Mouse (Mus musculus) embryonic facial prominence, embryonic 13.5 days (tissue): ENCODE data around the gene Eif1ad. TPM values are rescaled to one million over a fixed set of nuclear protein-coding genes. Genes with fewer than 3 reads are reported as not detected.
A peak's percentile ranks its signal among the peaks of the same experiment; 100 is the strongest.
"Not testable (repeated sequence)": the region's sequence is repeated elsewhere in the genome, so short reads cannot be mapped to it uniquely, and the experiment has no call there.

ENCODE experiments used
- ATAC-seq: fragments of 200-750 bp; cut with Nextera tagmentation; 2 replicates; pipeline ENCODE4 v1.8.0; 2017; ENCODE audit warnings: low read depth; ENCODE audit not compliant: insufficient number of reproducible peaks, insufficient read depth, low FRiP score, low TSS enrichment
- H3K27ac ChIP-seq: fragments of 300-500 bp; sonication (generic); 2 replicates; pipeline ENCODE4 v1.5.1; 2015; ENCODE audit warnings: moderate library complexity, mild to moderate bottlenecking, inconsistent platforms
- H3K27me3 ChIP-seq: fragments of 300-500 bp; sonication (generic); 2 replicates; pipeline ENCODE4 v1.6.1; 2015; ENCODE audit warnings: mild to moderate bottlenecking, inconsistent platforms
- H3K36me3 ChIP-seq: fragments of 300-500 bp; sonication (generic); 2 replicates; pipeline ENCODE4 v1.6.1; 2015; ENCODE audit warnings: mild to moderate bottlenecking, inconsistent platforms
- H3K4me1 ChIP-seq: fragments of 300-500 bp; sonication (generic); 2 replicates; pipeline ENCODE4 v1.6.1; 2015; ENCODE audit warnings: inconsistent platforms
- H3K4me2 ChIP-seq: fragments of 300-500 bp; sonication (generic); 2 replicates; pipeline ENCODE4 v1.6.1; 2015; ENCODE audit warnings: moderate library complexity, mild to moderate bottlenecking, inconsistent platforms
- H3K4me3 ChIP-seq: fragments of 300-500 bp; sonication (generic); 2 replicates; pipeline ENCODE4 v1.5.1; 2015; ENCODE audit warnings: mild to moderate bottlenecking, inconsistent platforms
- H3K9ac ChIP-seq: fragments of 300-500 bp; sonication (generic); 2 replicates; pipeline ENCODE4 v1.6.1; 2015; ENCODE audit warnings: mild to moderate bottlenecking, inconsistent platforms
- H3K9me3 ChIP-seq: fragments of 300-500 bp; sonication (generic); 2 replicates; pipeline ENCODE4 v1.6.1; 2016; ENCODE audit warnings: inconsistent platforms
- WGBS: fragments of 180-500 bp; shearing (Covaris S2); methylation state at CpG from one replicate; pipeline ENCODE4 v1.1.7; 2015; ENCODE audit warnings: mixed read lengths; 5-methylcytosine and 5-hydroxymethylcytosine counted together
- polyA plus RNA-seq: library from polyadenylated mRNA; unstranded; fragments of >200 nt; fragmentation: Nextera tagmentation; extraction: Ambion mirVana; gene quantifications from 2 replicates; pipeline ENCODE4 v1.2.1, GENCODE M21; 2015

The Eif1ad gene
- 57.6 and 61.8 TPM in 2 replicates for polyA plus RNA-seq

DNA sequence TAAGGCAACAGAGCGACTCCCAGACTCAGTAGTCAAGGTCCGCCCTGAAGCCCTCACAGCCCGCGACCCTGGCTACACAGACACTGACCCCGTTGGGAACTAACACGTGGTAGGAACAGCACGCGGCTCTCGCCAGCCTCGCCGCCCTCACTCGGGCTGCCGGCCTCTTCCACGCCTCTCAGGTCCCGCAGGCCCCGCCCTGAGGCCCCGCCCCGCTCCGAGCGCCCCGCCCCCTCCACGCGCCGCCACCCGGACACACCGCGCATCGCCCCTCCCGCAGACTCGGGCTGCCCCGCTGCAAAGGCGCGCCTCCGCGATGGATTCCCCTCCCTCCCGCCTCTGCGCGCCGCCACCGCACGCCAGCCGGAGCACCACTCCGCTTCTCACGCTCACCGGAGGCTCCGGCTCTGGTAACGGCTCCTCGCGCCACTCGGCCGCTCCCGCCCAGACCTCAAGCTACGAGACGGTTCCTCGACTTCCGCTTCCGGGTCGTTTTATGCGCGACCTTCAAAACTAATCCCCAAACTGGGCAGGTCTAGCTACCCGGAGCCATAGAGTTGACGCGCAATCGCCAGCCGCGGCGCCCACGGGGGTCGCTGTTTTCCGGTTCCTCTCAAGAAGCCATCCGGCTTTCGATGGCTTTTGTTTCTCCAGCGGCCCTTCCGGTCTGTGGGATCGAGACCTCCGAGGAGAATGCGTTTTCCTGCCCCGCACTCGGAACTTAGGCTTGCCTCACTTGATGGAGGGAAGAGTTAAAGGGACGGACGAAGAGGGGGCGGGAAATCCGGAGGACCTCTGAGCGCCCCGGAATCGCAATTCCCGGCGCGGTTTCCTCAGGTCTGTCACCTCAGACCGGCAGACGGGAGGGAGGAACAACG, at the start of gene Eif1ad:
Gene Eif1ad (plus strand): TSS at position 567 of the 878 bp plus-strand sequence.
- H3K9me3 ChIP-seq, result no peaks in the 10 kb centered on the region
- peak within 1 kb of the TSS; percentile 97 for H3K27ac ChIP-seq
- ATAC-seq, result peak; percentile 91
- peaks cover 55% of the 10 kb centered on the region for H3K36me3 ChIP-seq
- peak within 1 kb of the TSS; percentile 97 for H3K4me3 ChIP-seq
- H3K9ac ChIP-seq, result peak within 1 kb of the TSS; percentile 89
- peak within 1 kb of the TSS; percentile 87 for H3K4me2 ChIP-seq
- peaks cover 19% of the 10 kb centered on the region for H3K4me1 ChIP-seq
- under 1% methylated on average over 87 of the region's 92 CpGs for WGBS
- H3K27me3 ChIP-seq, result no peaks in the 10 kb centered on the region

DNA sequence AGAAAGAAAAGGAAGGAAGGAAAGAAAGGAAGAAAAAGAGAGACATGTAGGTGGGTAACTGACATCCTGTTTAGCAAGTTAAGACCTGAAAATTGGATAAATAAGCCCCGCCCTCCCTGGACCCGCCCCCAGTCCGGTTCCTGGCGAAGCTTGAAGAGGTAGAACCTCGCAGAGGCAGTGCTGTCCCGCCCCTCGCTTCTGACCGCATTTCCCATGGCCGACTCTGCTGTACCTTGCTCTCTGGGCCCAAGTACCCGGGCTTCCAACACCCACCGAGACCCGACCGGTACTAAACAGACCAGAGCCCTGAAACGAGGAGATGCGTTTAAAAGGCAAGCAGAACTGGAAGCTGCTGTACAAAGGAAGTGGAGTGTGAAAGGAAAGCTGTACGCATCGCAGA, 42.7 kb upstream of the Eif1ad start:
- 64% methylated on average over 17 of the region's 17 CpGs for WGBS
- Histone ChIP-seq H3K4me1 (no peaks in the 10 kb centered on the region), H3K9me3 (no peaks in the 10 kb centered on the region), H3K27me3 (no peaks in the 10 kb centered on the region), H3K27ac (no peak overlapping the region), H3K36me3 (no peaks in the 10 kb centered on the region), H3K4me2 (no peak overlapping the region), H3K4me3 (no peak overlapping the region), H3K9ac (no peak overlapping the region)
- ATAC-seq, result no peak

DNA sequence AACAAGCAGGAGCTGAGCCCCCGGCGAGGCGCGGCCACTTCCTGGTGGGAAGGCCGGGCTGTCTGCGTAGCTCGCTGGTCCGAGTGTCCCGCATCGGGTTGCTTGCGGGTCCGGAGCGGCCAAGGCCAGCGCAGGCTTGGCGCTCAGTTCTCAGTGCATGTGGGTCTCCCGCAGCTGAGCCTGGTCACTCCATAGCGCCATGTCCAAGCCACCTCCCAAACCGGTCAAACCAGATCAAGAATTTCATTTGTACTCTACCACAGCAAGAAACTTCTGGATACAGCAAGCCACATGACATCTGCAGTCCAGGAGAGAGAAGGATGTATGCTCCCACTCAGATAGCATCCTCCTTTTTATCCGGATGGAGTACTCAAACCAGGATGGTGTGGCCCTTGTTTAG, 38.6 kb upstream of the Eif1ad start:
- Histone ChIP-seq H3K9me3 (no peaks in the 10 kb centered on the region), H3K9ac (peak overlapping the region; percentile 49; the same call in 1 of the 2 replicates), H3K4me3 (no peak overlapping the region), H3K27me3 (no peaks in the 10 kb centered on the region), H3K27ac (no peak overlapping the region), H3K4me1 (no peaks in the 10 kb centered on the region), H3K36me3 (no peaks in the 10 kb centered on the region), H3K4me2 (no peak overlapping the region)
- 63% methylated on average over 19 of the region's 19 CpGs for WGBS
- no peak for ATAC-seq

DNA sequence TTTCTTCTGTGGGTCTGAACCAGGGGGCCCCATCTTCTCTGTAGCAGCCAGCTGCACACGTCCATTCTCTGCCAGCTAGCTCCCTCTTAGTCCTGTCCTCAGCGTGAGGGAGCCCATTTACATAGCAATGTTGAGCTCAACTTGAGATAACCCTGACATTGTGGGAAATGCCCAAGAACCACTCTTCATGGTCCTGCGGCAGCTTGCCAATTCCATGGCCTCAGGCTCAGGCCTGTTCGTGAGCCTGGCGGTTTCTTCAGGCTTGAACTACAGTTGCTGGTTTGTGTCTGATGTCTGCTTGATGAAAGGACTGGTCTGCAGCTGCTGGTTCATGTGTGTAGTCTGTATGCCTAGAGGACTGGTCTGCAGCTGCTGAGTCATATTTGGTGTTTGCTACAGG, 31.8 kb upstream of the Eif1ad start:
- no peak for ATAC-seq
- no peak overlapping the region for H3K9ac ChIP-seq
- H3K9me3 ChIP-seq, result no peaks in the 10 kb centered on the region
- no peaks in the 10 kb centered on the region for H3K27me3 ChIP-seq
- 61% methylated on average over 5 of the region's 5 CpGs for WGBS
- no peak overlapping the region for H3K4me3 ChIP-seq
- no peaks in the 10 kb centered on the region for H3K36me3 ChIP-seq
- no peak overlapping the region for H3K27ac ChIP-seq
- no peak overlapping the region for H3K4me2 ChIP-seq
- no peaks in the 10 kb centered on the region for H3K4me1 ChIP-seq

DNA sequence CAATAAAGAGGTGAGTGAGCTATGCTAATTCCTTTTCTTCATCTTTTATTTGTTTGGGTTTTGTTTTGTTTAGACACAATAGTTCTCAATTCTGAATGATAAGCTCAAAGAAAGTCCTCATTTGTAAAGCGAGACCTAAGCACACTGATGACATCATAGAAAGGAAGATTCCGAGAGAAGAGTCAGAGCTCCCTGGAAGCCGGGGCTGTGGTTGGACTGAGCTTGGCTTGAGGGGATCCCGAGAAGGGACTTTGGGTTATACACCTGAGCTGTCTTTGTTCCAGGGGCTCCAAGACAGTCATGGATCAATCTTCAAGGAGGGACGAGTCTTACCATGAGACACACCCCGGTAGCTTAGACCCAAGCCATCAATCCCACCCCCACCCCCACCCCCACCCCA, 31.1 kb upstream of the Eif1ad start, which contains the start of gene Catsper1:
Gene Catsper1 (plus strand): TSS at position 301 of the 400 bp plus-strand sequence.
- Histone ChIP-seq H3K4me3 (no peak within 1 kb of the TSS), H3K27me3 (no peaks in the 10 kb centered on the region), H3K9ac (no peak within 1 kb of the TSS), H3K36me3 (no peaks in the 10 kb centered on the region), H3K4me1 (no peaks in the 10 kb centered on the region), H3K27ac (no peak within 1 kb of the TSS), H3K9me3 (no peaks in the 10 kb centered on the region), H3K4me2 (no peak within 1 kb of the TSS)
- no peak for ATAC-seq
- WGBS, result 96% methylated on average over 6 of the region's 6 CpGs

DNA sequence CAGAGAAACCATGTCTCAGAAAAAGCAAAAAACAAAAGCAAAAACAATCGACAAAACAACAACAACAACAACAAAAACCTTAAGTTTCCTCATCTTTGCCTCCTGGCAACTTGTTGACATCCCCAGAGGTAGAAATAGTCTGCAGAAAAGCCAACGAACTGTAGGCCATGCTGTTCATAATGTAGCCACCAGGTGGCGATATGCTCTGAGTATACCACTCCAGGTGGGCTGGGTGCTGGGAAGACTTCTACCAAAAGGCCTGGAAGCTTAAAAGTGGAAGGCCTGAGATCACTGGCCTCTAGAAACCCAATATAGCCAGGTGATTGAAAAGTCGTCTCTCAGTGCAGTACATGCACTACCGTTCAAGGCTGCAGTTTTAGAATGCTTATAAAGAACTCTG, 28.6 kb upstream of the Eif1ad start:
- Histone ChIP-seq H3K4me3 (no peak overlapping the region), H3K4me1 (no peaks in the 10 kb centered on the region), H3K4me2 (no peak overlapping the region), H3K27ac (no peak overlapping the region), H3K9ac (no peak overlapping the region), H3K36me3 (no peaks in the 10 kb centered on the region), H3K27me3 (no peaks in the 10 kb centered on the region), H3K9me3 (no peaks in the 10 kb centered on the region)
- WGBS, result 19% methylated on average over 5 of the region's 5 CpGs
- ATAC-seq, result no peak

DNA sequence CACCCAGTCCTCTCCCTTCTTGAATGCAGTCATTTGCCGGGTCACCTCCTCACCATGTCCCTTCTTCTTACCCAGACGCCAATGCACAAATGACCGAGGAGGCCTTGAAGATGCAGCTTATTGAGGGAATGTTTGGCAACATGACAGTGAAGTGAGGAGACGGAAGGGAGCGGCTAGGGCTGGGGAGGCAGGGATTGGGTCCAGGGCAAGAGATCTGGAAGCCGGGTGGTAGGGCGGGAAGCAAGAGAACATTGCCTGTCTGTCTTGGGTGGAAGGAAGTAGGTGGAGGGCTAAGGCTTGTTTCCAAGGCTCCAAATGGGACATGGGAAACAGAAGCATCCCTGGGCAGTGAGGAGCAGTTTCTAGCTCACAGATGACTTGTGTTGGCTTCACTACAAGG, 25.2 kb upstream of the Eif1ad start:
- Histone ChIP-seq H3K36me3 (no peaks in the 10 kb centered on the region), H3K9ac (no peak overlapping the region), H3K4me3 (no peak overlapping the region), H3K4me2 (no peak overlapping the region), H3K4me1 (no peaks in the 10 kb centered on the region), H3K27ac (no peak overlapping the region), H3K27me3 (no peaks in the 10 kb centered on the region), H3K9me3 (no peaks in the 10 kb centered on the region)
- WGBS, result 89% methylated on average over 7 of the region's 7 CpGs
- ATAC-seq, result no peak

DNA sequence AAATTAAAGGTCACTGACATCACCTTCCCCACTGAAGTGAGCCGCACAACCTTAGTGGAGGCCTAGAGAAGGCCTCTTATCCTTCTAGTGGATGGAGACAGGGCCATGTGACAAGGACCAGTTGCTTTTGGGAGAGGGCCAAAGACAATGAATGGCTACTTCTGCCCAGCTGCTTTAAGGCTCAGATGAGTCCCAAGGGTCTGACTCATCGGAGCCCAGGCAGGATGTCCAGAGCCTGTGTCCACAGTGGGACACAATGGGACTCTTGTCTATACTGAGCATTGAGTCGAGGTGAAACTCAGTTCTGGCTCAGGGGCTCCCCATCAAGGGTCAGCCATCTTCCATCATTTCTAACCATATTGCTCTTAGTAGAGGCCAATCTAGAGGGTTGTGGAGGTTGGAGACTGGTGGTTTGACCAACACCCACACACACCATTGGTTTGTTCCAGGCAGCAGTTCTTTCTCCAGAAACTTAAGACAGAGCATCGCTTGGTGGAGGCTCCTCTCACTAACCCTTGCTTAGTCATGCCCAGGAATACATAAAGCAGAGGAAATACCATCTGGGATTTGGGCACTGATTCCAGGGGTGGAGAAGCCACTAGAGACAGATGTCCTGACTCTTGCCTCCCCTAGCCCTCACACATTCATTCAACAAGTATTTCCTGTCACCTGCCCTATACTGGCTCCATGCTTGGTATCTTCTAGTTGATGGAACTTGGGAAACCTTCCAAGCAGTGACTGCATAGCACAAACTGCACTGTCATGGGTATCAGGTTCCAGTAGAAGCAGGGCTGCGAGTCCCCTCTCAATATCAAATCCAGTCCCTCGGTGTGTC, 21.0 kb upstream of the Eif1ad start:
- no peak for ATAC-seq
- Histone ChIP-seq H3K27ac (no peak overlapping the region), H3K36me3 (no peaks in the 10 kb centered on the region), H3K4me3 (no peak overlapping the region), H3K4me2 (no peak overlapping the region), H3K9me3 (no peaks in the 10 kb centered on the region), H3K27me3 (peaks cover 12% of the 10 kb centered on the region), H3K9ac (no peak overlapping the region), H3K4me1 (peaks cover 6% of the 10 kb centered on the region; the same call in 1 of the 2 replicates)
- 58% methylated on average over 6 of the region's 6 CpGs for WGBS

DNA sequence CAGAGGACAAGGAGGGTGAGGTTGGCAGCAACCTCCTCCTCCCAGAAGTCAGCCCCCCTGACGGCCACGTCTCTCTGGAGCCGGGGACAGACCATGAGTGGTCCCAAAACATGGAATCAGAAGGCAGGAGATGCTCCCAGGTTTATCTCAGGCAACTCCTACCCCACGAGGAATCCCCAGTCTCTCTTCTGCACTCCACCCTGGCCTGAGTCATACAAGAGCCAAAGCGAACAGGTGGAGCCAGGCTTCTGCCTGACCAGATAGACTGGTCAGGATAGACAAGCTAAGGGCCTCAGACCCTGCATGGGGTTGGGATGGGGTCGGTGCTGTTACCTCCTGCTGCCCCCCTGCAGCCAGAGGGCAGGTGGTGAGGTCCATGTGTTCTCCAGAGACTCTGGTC, 18.5 kb upstream of the Eif1ad start:
- Histone ChIP-seq H3K4me1 (peaks cover 6% of the 10 kb centered on the region; the same call in 1 of the 2 replicates), H3K27ac (no peak overlapping the region), H3K36me3 (no peaks in the 10 kb centered on the region), H3K4me3 (no peak overlapping the region), H3K4me2 (no peak overlapping the region), H3K9ac (no peak overlapping the region), H3K9me3 (no peaks in the 10 kb centered on the region), H3K27me3 (peaks cover 12% of the 10 kb centered on the region)
- WGBS, result 72% methylated on average over 6 of the region's 6 CpGs
- no peak for ATAC-seq

DNA sequence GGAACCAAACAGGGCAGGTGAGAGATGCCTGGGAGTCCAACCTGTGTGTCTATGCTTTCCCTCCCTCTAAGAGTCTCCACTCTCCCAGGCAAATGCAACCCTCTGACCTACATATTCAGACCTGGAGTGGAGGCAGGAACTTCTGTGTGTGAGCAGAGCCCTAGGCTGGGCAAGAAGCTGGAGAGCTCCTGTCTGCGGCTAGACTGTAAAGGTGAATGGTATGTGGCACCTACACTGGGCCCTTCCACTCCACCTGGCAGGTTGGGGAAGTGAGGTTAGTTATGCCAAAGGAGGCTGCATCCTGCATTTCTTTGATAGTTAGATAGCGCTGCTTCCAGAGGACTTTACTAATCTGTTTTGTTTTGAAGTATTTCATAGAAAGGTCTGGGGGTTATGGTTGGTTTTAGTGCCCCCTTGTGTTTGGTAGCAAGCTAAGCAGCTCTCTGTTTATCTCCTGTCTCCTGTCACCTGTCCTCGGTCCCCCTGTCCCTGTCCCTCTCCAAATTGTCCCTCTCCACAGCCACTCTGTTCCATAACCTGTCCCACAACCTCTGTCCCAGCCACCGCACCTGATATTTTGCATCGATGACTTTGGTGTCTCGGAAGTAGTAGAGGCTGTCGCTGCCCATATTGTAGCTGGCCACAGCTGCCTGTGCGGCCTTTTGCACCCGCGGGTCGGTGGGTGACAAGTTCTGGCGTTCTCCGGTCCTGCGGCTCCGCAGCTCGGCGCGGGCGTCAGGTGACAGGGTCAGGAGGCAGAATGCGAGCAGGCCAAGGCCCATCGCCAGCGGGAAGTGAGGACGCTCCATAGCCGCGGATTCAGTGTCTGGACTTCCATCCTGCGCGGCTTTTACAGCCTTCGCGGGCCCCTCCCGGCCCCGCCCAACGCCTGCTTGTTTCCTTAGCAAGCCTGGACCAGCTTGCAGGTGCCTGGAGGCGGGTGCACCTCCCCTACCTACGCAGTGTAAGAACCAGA, 17.7 kb upstream of the Eif1ad start:
- H3K9ac ChIP-seq, result peak overlapping the region; percentile 69
- H3K36me3 ChIP-seq, result no peaks in the 10 kb centered on the region
- peak overlapping the region; percentile 69 for H3K4me2 ChIP-seq
- H3K4me3 ChIP-seq, result peak overlapping the region; percentile 39
- ATAC-seq, result no peak
- peaks cover 12% of the 10 kb centered on the region for H3K27me3 ChIP-seq
- H3K9me3 ChIP-seq, result no peaks in the 10 kb centered on the region
- WGBS, result 4% methylated on average over 34 of the region's 34 CpGs
- H3K27ac ChIP-seq, result no peak overlapping the region
- H3K4me1 ChIP-seq, result peaks cover 6% of the 10 kb centered on the region; the same call in 1 of the 2 replicates

DNA sequence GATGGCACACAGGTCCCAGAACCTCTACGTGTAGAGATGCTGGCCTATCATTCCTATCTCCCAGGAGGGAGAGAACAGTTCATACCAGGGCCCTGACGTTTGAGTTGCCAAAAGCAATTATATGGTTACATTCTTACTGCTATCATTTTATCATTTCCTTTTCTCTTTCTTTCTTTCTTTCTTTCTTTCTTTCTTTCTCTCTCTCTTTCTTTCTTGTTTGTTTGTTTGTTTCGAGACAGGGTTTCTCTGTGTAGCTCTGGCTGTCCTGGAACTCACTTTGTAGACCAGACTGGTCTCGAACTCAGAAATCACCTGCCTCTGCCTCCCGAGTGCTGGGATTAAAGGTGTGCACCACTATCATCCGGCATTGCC, 17.1 kb upstream of the Eif1ad start, which contains the start of gene Cst6:
Gene Cst6 (minus strand): TSS at position 73 of the 372 bp plus-strand sequence.
- not testable (repeated sequence) for H3K9me3 ChIP-seq, H3K4me1 ChIP-seq, H3K27ac ChIP-seq, H3K36me3 ChIP-seq, ATAC-seq
- 60% methylated on average over 6 of the region's 6 CpGs for WGBS
- Histone ChIP-seq H3K4me2 (peak within 1 kb of the TSS; percentile 69), H3K9ac (peak within 1 kb of the TSS; percentile 69), H3K27me3 (peaks cover 12% of the 10 kb centered on the region), H3K4me3 (peak within 1 kb of the TSS; percentile 39)
